Mouse (Mus musculus) kidney, postnatal 25 days (tissue): Measurements from ENCODE around the gene Tmem254a.
"Not testable (repeated sequence)": the region's sequence is repeated elsewhere in the genome, so short reads cannot be mapped to it uniquely, and the experiment has no call there.

ENCODE experiments used
- DNase-seq, 2 experiments: peaks; one replicate each; pipeline ENCODE4 v3.0.0; 2021; ENCODE audit warnings: mixed read lengths in 2 of 2

Gene Tmem254a

DNA sequence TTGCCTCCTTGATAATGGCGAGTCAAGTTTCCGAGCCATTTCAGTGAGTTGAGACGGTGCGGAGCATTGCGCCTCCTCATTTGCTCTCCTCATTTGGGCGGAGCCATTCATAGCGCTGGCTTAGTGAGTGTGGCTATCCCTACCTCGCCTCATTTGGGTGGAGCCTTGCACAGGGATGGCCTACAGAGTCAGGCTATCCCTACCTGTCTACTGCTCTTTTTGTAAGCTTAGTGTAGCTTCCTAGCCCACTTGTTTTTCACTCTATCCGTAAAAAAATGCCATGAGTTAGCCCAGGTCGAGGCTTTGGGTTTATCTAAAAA is at the start of gene Tmem254a:
Gene Tmem254a, minus strand, starts transcription at position 111 of the 320 bp plus-strand sequence.
- DNase-seq = not testable (repeated sequence)

DNA sequence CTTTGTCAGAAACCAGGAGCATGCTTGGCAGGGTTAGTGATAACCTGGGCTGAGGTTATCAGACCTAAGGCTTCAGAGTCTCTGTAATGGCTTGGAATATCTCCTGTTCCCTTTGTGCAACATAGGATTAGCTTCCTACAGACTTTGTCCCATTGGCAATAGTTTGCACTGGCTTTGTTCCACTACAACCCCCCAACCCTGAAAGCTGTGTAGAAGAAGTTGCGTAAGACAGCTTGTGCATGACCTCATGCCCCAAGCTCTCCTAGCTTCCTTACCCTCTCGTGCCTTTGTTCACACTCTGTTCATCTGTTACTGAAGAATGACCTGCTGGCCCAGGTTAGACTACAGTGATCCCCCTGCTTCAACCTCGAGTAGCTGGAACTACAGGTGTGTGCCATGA is 30.4 kb upstream of the Tmem254a start:
- not testable (repeated sequence) for DNase-seq

GRCm38 (mm10) chr14:25938004-25938403 is 10.5 kb upstream of the Tmem254a start, which contains the start of gene Cphx1:
TSS of gene Cphx1 (plus strand) at chr14:25938304.
- DNase-seq = not testable (repeated sequence)

GRCm38 (mm10) chr14:25936867-25937630 is 9.6 kb upstream of the Tmem254a start:
- DNase-seq = not testable (repeated sequence)

GRCm38 (mm10) chr14:25926814-25927561 is 484 bp downstream of the Tmem254a start:
- DNase-seq = not testable (repeated sequence)

DNA sequence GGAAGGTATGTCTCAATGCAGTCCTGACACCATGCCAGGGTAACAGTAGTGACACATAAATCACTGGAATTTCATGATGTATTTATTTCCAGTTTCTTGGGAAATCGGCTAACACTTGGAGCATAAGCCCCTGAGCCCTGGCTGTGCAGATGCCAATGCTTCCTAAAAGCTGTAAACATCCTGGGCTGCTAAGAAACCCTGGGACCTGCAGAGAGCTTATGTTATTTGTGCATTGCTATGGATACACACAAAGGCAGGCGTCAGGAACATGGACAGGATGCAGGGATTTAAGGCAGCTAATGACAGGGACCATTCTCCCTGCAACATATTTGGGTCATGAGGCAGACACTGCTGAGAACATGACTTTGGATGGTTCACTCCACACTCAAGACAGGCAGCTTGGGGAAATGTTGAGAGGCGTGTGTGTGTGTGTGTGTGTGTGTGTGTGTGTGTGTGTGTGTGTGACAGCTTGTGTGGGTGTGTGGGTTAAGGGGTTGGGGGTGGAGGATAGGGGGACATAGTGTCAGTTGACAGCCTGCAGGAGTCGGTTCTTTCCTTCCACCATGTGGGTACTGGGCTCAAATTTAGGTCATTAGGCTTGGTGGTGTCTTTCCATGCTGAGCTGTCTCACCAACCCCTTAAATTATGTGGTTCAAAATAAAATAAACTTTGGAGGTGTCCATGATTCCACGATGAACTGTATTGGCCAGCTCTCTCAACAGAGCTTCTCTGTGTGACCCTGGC is 8.9 kb downstream of the Tmem254a start:
- not testable (repeated sequence) for DNase-seq

DNA sequence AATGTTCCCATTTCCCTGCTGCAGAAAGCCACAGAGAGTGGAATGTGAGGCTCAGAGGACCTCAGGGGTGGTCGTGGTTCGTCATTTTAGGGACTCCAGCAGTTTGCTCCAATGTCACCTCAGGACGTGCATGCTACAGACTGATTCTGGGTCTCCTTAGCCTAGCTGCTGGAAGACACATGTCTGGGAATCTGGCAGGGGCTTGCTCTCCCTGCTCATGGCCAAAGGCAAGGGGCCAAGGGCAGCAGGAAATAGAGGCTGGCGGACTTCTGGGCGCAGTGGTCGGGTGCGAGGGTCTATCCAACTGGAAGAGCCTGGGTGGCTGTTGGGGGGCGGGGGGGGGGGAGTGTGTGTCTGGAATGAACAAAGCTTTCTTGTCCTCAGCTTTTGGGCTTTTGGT is 18.5 kb downstream of the Tmem254a start:
- DNase-seq = not testable (repeated sequence)

DNA sequence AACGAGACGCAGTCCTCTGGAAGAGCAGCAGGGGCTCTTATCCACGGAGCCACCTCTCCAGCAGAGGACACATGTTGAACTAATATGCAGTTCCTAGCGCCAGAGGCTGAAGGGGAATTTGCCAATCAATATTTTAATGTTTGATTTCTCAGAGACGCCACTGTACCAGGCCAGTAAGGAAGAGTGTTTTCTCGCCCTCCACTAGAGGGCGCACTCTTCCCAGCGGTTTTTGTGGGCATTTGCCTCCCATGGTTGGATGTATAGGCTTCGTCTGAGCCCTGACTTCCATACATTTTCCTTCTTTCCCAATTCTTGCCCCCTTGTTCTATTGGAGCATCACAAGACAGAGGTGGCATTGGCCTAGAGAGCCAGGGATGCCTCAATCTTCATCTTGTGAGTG is 20.2 kb downstream of the Tmem254a start:
- not testable (repeated sequence) for DNase-seq

DNA sequence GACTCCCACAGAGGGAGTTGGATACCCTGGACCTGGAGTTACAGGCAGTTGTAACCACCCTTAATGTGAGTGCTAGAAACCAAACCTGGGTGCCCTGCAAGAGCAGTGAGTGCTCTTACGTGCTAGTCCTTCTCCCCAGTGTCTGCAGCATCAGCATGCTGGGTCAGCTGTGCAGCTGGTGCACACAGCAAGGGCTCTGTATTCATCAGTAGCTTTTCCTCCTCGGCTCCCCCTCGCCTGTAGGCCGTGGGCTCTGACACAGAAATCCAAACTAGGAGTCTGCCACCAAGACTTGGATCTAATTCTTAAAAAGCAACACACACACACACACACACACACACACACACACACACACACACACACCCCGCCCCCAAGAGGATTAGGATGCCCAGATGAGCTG is 22.2 kb downstream of the Tmem254a start:
- not testable (repeated sequence) for DNase-seq

DNA sequence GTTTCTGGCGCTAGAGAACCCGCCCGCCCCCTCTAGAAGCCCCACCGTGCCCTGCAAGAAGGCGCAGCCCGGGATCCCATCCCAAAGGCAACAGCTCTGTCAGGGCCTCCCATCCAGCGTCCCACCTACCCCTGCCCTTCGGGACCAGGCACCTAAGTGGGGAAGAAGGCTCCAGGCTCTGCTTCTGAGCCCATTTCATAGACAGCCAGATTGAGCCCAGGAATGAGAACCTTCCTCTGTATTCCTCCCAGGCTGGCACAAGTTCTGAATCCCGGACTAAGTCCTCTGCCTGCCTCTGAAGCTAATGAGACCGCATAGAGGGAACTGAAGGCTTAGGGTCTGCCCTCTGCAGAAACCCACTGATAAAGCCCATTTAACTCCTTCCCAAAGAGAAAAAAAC is 24.5 kb downstream of the Tmem254a start, which contains the start of gene Plac9a:
Gene Plac9a, minus strand, starts transcription at position 101 of the 400 bp plus-strand sequence.
- DNase-seq = not testable (repeated sequence)

DNA sequence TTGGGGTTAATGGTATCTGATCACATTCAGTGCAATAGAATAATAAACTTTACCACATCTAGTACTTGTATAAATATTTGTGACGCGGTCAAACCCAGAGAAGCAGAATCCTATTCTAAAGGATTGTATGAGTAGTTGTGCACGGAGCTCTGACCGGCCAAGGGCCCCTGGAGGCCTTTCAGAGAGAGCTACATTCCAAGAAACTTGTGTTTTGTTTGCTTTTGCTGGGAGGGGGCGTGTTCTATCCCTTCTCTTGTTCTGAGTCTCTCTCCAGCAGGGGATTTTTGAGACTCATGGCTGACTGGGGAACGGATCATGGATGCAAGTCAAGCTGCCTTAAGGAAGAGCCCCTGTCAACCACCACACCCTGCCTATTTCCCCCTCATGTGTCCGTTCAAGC is 31.8 kb downstream of the Tmem254a start:
- DNase-seq = not testable (repeated sequence)

DNA sequence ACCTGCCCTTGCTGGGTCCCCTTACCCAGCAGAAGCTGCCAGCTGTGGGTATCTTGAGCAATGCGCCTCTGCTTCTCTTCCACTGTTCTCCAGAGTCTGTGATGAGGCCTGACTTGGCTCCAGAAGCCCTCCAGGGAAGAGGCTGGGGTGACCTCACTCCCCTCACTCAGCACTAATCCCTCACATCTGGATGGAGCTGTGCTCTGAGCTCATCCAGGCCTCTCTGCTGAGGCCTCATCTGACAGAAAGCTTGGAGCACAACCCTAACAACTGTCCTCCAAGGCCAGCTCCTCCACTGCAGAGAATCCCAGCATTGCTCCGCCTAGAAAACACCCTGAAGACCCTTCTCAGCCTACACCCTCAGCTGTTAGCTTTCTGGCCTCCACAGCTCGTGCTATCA is 32.9 kb downstream of the Tmem254a start:
- DNase-seq = not testable (repeated sequence)

DNA sequence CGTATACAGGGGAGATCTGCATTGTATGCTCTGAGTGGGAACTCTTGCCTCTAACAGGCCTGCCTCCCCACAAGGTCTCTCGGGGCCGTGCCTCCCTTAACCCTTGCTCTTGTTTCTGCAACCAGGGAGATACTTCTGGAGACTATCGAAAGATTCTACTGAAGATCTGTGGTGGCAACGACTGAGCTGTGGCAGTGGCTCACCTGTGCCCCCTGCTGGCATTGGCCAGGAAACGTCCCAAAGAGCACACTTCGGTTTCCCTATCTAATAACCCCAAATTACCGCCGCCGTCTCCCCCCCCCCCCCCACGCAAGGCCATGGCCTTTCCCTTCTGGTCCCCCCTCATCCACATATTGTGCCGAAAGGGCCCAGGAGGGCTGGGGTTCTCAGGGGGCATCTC is 41.6 kb downstream of the Tmem254a start:
- not testable (repeated sequence) for DNase-seq

GRCm38 (mm10) chr14:25881769-25882168 is 45.7 kb downstream of the Tmem254a start:
- DNase-seq = not testable (repeated sequence)

- not testable (repeated sequence) for DNase-seq
Observed at GRCm38 (mm10) chr14:25876640-25877039, 50.8 kb downstream of the Tmem254a start.
